Mouse (Mus musculus): ENCODE measurements around the gene Pik3r1.

Pik3r1 gene

GRCm38 (mm10) chr13:101735364-101736120, 32.5 kb downstream of the Pik3r1 start:
- DNase-seq = peak; percentile 92

- DNase-seq = peak; percentile 68
These were observed 33.8 kb downstream of the Pik3r1 start for GRCm38 (mm10) chr13:101734227-101734626.

- DNase-seq = no peak
These were observed 35.3 kb downstream of the Pik3r1 start for GRCm38 (mm10) chr13:101732675-101733074.

- no peak for DNase-seq
These were observed 36.2 kb downstream of the Pik3r1 start for GRCm38 (mm10) chr13:101731777-101732176.

- no peak for DNase-seq
These were observed 37.7 kb downstream of the Pik3r1 start for GRCm38 (mm10) chr13:101730351-101730750.

GRCm38 (mm10) chr13:101729248-101730055, 38.6 kb downstream of the Pik3r1 start:
- DNase-seq = no peak

- no peak for DNase-seq
These were observed 39.2 kb downstream of the Pik3r1 start for GRCm38 (mm10) chr13:101728816-101729215.

GRCm38 (mm10) chr13:101728300-101728699, 39.7 kb downstream of the Pik3r1 start:
- DNase-seq = no peak

GRCm38 (mm10) chr13:101727837-101728236, 40.2 kb downstream of the Pik3r1 start:
- DNase-seq = no peak

- no peak for DNase-seq
These were observed 41.1 kb downstream of the Pik3r1 start for GRCm38 (mm10) chr13:101726922-101727321.

- DNase-seq = peak; percentile 90
These were observed 46.0 kb downstream of the Pik3r1 start for GRCm38 (mm10) chr13:101721901-101722595.

GRCm38 (mm10) chr13:101721154-101721553, 46.9 kb downstream of the Pik3r1 start:
- peak; percentile 81 for DNase-seq

- peak; percentile 94 for DNase-seq
These were observed 48.6 kb downstream of the Pik3r1 start for GRCm38 (mm10) chr13:101719312-101719870.

- DNase-seq = peak; percentile 55
These were observed 49.3 kb downstream of the Pik3r1 start for GRCm38 (mm10) chr13:101718744-101719143.

- DNase-seq = peak; percentile 93
These were observed 50.2 kb downstream of the Pik3r1 start for GRCm38 (mm10) chr13:101717836-101718235.

GRCm38 (mm10) chr13:101713429-101714088, 54.5 kb downstream of the Pik3r1 start:
- DNase-seq = peak; percentile 40

GRCm38 (mm10) chr13:101712720-101713428, 55.1 kb downstream of the Pik3r1 start:
- DNase-seq = peak; percentile 93

- DNase-seq = peak; percentile 91
These were observed 55.9 kb downstream of the Pik3r1 start for GRCm38 (mm10) chr13:101712099-101712498.

- DNase-seq = no peak
These were observed 56.7 kb downstream of the Pik3r1 start for GRCm38 (mm10) chr13:101711301-101711700.

GRCm38 (mm10) chr13:101709788-101710187, 58.2 kb downstream of the Pik3r1 start:
- peak; percentile 80 for DNase-seq

- DNase-seq = no peak
These were observed 60.8 kb downstream of the Pik3r1 start for GRCm38 (mm10) chr13:101707226-101707625.

GRCm38 (mm10) chr13:101706426-101706825, 61.6 kb downstream of the Pik3r1 start:
- DNase-seq = peak; percentile 83

Data from heart, adult 11 months (tissue).